Mouse (Mus musculus) left cerebral cortex, postnatal 4 days (tissue): ENCODE results near the gene Maml2. TPM values are rescaled to one million over a fixed set of nuclear protein-coding genes. Genes with fewer than 3 reads are reported as not detected.

Experiments used
- DNase-seq: peaks from one replicate; pipeline ENCODE4 v3.0.0-alpha.2; 2022
- intact Hi-C: fragments of 180-260 bp; cut with DNase I; formaldehyde crosslinking; loops from one replicate; pipeline ENCODE4 v1.15.1; 2025
- total RNA-seq, 2 experiments: library from RNA; stranded (reverse); gene quantifications; 2 replicates each; pipeline ENCODE4 v1.2.3; 2021

Gene Maml2
- total RNA-seq, 2 experiments from 2014 or later = 11.5 TPM

DNA sequence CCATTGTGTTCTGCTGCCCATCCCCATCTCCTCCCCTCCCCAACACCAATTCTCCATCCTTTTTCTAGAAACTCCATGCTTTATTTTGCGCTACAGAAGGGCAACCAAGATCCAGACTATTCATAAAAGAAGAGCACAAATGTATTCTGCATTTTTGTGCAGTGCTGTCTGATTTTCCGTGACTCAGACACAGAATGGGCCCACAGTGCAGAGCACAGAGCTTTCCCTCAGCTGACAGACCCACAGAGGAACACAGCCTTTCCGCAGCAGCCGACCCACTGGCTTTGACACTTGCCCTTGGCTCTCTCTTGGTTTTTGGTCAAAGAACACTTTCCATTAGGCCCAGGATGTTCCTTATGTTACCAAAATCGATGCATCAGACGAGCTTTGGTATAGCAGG lies 302.0 kb downstream of the Maml2 start:
- intact Hi-C loops = no loop called here
- DNase-seq = no peak

GRCm38 (mm10) chr9:13601729-13602128 lies 304.0 kb downstream of the Maml2 start:
- intact Hi-C loops = no loop called here
- DNase-seq = no peak

DNA sequence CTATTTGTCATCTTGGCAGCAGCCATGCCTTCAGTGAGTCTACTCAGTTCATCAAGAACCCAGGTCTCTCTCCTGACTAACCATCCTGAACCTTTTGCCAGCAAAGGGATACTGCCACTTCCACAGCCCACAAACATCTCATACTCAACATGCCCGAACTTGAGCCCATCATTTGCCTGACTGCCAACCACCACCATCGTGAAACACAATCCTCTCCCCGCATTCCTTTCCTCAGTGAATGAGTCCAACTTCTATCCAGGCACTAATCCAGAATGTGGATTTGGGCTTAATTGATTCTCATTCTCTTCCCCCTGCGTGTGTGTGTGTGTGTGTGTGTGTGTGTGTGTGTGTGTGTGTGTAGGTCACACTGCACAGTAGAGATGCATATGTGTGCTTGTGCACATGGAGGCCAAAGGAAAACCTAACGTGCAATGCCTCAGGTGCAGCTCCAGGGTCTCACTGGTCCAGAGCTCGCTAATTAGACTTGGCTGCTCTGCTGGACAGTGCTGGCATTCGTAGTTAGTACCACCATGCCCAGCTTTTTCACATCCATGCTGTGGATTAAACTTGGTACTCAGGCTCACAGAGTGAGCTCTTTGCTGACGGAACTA lies 305.9 kb downstream of the Maml2 start:
- no peak for DNase-seq
- intact Hi-C loops = no loop called here

DNA sequence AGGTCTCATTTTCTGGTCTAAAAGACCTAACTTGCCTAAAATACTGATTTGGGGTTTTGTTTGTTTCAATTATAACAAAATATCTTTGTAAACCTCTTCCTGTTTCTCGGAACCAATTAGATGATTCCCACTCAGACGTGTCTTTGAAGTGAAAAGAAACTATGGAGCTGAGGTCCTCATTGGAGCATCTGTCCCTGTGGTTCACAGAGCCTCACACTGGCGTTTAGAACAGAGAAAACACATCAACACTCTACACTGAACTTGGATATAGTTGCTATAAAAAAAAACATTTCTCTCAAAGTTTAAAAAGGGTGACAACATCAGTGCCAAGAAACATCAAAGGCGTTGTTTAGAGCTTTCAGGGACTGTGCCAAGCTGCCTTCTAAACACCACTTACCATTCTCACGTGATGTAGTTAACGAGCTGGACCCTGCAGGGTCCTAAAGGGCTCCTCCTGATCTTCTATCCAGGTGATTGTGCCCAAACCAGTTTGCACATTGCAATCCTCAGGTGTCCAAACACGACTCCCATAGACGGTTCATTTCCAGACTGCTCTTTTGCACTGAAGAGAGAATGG lies 309.9 kb downstream of the Maml2 start:
- intact Hi-C loops = no loop called here
- DNase-seq = no peak

- intact Hi-C loops = no loop called here
- no peak for DNase-seq
These were observed 310.8 kb downstream of the Maml2 start for GRCm38 (mm10) chr9:13608532-13609071.

- intact Hi-C loops = no loop called here
- DNase-seq = no peak
These were observed 313.8 kb downstream of the Maml2 start for GRCm38 (mm10) chr9:13611561-13611960.

DNA sequence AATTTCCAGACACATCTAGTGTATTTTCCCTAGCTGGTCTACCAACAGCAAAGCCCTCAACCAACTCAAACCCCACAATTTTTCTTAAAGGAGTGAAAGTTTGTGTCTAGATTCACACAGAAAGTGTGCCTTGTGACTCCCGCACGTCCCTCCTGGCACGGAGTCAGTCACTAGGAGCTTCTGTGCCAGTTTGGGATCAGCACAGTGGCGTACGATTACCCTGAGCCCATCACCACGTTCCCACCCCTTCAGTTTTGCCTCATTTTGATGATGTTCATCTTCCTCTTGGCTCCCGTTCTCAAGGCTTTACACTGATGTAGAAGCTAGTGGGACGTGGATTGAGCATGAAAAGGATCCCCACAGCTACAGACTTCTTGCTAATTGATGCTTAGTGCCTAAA lies 314.6 kb downstream of the Maml2 start:
- intact Hi-C loops = no loop called here
- DNase-seq = no peak

DNA sequence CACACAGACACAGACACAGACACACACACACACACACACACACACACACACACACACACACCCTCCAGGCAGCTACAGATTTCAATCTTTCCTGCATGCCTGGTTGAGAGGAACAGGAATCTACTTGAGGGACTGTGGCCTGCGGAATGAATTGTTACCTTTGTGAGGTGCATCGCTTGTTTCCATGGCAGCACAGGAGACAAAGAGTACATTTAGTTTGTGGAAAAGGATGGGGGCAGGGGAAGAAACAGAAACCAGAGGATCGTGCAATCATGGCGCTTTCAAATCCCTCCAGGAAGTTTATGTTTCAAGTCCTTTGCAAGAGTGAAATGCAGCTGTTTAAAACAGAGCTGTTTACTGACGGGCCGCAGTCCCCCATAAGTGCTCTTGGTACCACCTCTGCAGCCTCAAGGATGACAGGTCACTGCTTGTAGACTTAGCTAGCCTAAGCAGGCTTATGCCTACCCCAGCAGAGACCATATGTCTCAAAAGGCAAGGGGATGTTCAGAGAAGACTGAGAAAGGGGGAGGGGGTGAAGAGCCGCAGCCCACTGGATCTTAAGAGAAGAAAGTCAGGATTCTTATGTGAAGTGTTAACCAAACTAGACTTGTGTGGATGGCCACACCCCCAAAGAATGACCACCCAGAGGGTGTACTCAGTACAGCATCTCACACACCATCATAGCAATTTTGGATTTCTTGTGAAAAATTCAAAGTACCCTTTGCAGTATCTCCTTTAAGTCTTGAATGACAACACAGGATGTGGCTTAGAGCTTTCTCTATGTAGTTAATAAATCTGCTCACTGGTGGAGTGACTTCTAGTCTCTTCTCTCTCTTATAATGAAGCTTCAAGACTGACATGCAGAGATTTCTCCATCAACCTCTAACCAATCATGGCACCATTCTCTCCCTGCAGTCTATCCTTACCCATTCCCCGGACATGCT lies 315.8 kb downstream of the Maml2 start:
- no peak for DNase-seq
- intact Hi-C loops = no loop called here

GRCm38 (mm10) chr9:13616383-13617009 lies 318.7 kb downstream of the Maml2 start:
- intact Hi-C loops = no loop called here
- no peak for DNase-seq

DNA sequence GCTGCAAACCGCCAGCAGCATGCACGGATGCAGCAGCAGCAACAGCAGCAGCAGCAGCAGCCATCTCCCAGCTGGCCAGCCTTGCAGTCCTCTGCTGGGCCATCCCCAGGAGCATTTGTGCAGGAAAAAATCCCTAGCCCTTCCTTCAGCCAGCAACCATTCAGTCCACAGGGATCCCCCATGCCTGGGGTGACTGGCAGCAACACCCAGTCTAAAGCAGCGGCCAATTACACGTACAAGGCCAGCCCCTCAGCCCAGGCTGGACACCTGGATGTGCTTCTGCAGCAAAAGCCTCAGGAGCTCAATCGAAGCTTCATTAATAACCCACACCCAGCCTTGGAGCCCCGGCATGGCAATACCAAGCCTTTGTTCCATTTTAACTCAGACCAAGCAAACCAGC lies 323.0 kb downstream of the Maml2 start:
- intact Hi-C loops = no loop called here
- no peak for DNase-seq

DNA sequence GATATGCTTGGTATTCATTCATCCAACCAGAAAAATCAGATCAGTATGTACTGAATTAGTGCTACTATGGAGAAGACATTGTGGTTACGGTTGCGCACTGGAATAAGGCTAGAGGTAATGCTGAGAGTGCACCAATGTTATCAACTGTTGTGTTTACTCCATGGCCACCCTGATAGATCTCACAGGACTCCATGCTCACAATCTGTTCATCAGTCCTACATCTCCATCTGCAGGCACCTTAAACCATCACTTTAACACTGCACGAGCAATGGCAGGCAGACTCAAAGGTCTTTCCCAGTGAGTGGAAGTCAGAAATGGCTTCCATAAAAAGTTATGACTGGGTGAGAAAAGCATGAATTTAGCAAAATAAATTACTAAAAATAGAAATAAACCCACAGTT lies 324.2 kb downstream of the Maml2 start:
- intact Hi-C loops = no loop called here
- DNase-seq = no peak

- DNase-seq = no peak
These were observed 324.7 kb downstream of the Maml2 start for GRCm38 (mm10) chr9:13622426-13622825.

DNA sequence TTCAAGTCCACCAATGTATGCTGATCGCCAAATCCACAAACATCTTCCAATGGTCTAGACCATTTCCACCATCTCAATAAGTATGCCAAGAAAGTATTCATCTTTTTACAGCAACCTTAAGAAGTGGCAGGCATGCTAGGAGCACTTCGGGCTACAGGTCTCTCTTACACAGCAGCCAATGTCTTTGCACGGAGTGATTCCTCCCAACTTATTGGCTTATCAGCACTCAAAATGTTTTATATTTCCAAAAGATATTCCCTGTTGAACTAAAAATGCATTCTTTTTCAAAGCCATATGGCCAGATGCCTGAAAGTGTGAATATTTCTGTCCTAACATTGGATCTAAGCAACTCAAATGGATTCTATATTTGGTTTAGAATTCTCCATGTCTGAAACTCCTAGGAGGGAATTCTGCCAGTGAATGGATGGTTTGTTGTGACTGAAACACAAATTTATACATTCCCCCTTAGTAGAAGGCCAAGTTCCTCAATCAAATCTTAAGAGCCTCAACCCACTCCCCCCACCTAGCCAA lies 326.2 kb downstream of the Maml2 start:
- intact Hi-C loops = no loop called here
- no peak for DNase-seq

More at GRCm38 (mm10) chr9:13622426-13622825, 324.7 kb downstream of the Maml2 start:
- intact Hi-C loops = no loop called here

DNA sequence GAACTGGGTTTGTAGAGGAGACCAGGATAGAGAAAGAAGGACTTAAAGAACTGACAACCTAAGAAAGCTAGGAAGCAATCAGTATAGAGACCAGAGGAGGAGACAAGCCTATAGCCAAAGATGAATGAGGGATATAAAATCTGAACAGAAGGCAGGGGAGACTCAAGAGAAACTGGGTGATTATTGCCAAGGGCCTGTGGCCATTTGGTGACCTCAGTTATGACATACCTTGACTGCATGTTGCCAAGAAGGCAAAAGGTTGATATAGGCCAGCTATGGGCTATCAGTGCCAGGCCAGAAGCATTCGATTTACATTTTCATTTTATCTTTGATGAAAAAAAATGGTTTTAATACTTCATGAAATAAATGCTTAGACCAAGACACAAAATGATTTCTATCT lies 327.0 kb downstream of the Maml2 start:
- DNase-seq = no peak
- intact Hi-C loops = no loop called here

GRCm38 (mm10) chr9:13625215-13625614 lies 327.5 kb downstream of the Maml2 start:
- intact Hi-C loops = no loop called here
- DNase-seq = no peak

- intact Hi-C loops = no loop called here
- DNase-seq = no peak
These were observed 328.7 kb downstream of the Maml2 start for GRCm38 (mm10) chr9:13626480-13626879.

DNA sequence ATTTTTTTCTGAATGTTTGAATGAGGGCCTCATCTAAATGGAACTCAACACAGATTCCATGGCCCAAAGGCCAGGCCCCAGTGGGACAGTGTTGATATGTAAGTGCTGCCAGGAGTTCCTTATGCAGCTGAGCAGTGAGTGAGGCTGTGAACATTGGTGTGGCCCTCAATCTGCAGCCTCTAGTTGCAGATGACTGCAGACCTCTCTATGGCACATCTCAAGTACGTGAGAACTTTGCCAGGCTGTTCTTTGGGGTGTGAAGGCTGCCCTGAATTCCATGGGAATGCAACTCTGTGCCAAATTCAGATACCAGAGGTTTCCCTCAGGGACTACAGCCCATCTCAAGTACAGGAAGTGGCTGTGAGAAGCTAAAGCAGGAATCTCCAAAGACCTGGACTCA lies 335.6 kb downstream of the Maml2 start:
- intact Hi-C loops = no loop called here
- DNase-seq = no peak

GRCm38 (mm10) chr9:13639655-13640054 lies 341.9 kb downstream of the Maml2 start:
- intact Hi-C loops = no loop called here
- no peak for DNase-seq

GRCm38 (mm10) chr9:13645153-13645552 lies 347.4 kb downstream of the Maml2 start:
- peak; percentile 40 for DNase-seq
- intact Hi-C loops = no loop called here

GRCm38 (mm10) chr9:13651065-13651464 lies 353.3 kb downstream of the Maml2 start:
- no peak for DNase-seq
- intact Hi-C loops = loop anchor here (5.0 to 10.0 kb wide), 2 partner anchors 64 to 409 kb away; no protein-coding TSS in a partner anchor

DNA sequence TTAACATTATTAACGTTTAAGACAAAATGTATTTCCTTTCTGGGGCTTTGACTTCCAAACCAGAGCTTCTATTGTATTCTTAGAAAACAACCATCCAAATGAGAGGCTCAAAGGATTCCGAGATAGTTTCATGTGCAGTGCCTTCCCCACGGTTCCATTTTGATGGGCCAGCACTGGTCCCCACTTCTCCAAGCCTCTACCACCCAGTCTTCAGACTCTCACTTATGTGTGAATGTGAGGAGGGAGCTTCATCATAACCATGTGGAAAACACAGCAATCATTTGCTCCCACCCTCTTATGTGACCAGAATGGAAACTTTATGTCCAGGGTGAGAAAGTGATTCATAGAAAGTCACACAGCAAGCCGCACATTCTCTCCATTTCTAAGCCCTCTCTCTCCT lies 354.1 kb downstream of the Maml2 start:
- intact Hi-C loops = loop anchor here (5.0 to 10.0 kb wide), 2 partner anchors 63 to 410 kb away; no protein-coding TSS in a partner anchor
- no peak for DNase-seq
